Mouse (Mus musculus): ENCODE data around the gene Spop.
"Not testable (repeated sequence)": the region's sequence is repeated elsewhere in the genome, so short reads cannot be mapped to it uniquely, and the experiment has no call there.

Gene Spop

DNA sequence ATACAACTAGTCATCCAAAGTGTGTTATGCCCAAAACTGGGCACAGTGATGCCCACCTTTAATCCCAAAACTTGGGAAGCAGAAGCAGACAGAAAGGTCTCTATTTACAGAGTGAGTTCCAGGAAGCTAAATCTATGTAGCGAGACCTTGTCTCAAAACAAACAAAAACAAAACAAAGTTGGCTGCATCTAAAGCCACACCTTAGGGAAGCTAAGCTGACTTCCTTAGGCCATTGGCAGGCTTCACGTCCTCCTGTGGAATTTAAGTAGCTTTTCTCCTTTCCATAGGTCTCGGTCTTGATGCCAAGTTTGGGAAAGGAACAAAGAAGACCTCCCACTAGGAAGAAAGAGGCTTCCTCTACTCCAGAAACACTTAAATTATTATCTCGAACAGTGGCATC lies 22.7 kb upstream of the Spop start:
- in situ Hi-C loops (cut with MseI, MboI), result loop anchor here in 1 of 2 experiments (10.0 kb wide), 1 partner anchor 134 kb away; no protein-coding TSS in a partner anchor

DNA sequence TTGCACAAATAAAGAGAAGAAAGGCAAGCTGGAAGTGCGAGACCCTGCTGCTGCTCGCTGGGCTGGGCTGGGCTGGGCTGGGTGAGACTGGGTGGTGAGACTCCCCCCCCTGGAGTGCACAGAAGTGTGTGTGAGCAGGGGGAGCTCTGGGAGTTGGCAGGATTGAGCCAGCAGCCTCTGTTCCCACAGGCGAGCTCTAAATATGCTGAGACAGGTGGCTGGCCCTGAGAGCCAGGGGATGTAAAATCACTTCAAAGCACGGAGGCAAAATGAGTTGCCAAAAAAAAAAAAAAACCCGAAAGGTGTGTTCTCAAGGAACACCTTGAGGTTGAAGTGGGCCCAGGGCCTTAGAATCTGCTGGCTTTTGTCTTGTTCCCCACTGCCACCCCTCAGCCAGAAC lies 22.1 kb upstream of the Spop start:
- in situ Hi-C loops (cut with MseI, MboI), result loop anchor here in 1 of 2 experiments (10.0 kb wide), 1 partner anchor 133 kb away; no protein-coding TSS in a partner anchor

DNA sequence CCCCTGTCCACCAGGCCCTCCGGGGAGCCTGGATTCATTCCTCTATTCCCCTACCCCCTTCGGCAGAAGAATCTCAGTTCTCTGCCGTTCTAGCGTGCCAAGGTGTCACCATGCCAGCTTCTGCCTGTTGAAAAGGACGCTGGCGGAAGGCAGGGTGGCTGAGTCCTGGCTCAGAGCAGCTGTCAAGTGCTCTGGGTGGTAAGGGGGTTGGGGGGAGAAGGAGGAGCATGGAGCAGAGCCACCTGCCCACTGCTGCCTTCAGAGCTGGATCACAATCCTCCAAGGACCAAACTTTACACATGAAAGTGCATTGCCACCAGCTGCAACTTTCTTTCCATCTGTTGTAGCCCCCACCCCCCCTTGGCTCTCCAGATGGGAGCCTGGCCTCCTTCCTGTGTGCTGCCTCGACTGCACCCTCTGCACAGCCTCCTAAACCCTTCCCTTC lies 21.6 kb upstream of the Spop start:
- in situ Hi-C loops (cut with MseI, MboI), result loop anchor here in 1 of 2 experiments (10.0 kb wide), 1 partner anchor 133 kb away; no protein-coding TSS in a partner anchor

DNA sequence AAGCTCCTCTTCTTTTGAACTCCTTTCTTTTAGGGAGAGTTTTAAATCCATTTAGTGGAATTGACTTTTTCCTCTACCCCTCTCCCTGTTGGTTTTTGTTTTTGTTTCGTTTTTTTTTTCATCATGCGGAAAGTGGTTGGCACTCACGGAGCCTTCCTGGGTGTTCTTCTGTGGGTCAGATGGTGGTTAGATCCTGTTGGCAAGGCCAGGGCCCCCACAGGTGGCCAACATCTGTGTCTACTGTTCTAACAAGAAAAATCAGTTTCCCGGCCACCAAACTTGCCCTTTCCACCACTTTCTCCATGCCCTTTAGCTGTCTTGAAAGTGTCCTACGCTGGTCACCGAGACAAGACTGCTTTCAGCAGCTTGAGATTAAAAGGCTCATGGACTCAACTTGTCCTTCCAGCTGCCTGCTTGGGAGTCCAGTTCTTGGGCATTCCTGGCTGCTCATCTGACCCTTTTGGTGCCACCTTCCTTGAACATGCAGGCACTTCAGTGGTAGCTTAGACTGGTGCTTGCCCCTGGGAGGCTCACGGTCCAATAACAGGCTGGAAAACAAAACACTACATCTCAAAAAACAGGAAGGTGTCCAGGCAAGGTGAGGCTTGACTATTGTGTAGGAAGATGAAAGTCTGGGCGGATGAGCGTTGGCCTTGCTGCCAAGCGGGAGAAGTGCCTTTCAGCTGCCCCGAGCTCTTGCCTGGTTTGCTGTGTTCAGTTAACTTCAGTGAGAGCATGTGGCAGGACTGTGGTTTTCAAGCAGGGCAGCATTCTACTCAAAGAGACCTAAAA lies 21.0 kb upstream of the Spop start:
- in situ Hi-C loops (cut with MseI, MboI), result loop anchor here in 1 of 2 experiments (10.0 kb wide), 1 partner anchor 132 kb away; no protein-coding TSS in a partner anchor

GRCm38 (mm10) chr11:95393500-95393816 lies 20.4 kb upstream of the Spop start:
- in situ Hi-C loops (cut with MseI, MboI), result loop anchor here in 1 of 2 experiments (10.0 kb wide), 1 partner anchor 131 kb away; no protein-coding TSS in a partner anchor

DNA sequence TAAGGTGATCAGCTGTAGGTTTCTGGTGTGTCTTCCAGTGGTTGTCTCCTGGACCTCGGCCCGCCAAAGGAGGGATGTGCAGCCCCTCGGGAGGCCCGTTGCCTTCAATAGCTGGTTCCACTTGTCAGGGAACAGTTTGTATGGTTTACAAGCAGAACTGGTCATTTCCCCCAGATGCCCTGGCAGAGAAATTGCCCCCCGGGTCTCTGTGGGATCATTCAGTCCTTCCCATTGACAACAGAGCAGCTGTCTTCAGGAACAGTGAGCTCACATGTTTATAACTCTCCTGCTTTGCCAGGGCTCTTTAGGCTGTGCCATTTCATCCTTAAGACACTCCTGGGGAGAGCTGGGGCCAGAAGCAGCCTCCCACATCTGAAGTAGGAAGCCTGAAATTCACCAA lies 19.8 kb upstream of the Spop start:
- in situ Hi-C loops (cut with MseI, MboI), result loop anchor here in 1 of 2 experiments (10.0 kb wide), 1 partner anchor 131 kb away; no protein-coding TSS in a partner anchor

DNA sequence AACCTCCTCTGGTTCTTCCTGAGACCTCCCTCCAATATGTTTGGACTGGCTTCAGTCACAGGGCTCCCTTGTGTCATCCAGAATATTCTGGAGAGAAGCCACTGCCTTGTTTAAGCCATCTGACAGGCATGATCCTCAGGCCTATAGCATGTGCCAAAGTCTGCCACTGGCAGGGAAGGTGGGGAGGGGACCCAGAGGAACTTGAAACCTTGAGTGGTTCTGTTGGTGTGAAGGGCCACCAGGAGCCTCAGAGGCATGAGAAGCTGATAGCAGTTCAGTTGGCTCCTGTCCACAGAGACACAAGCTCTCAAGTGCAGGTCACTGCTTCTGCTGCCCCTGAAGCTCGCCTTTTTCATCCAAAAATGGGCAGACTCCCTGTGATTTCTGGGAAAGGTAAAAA lies 17.3 kb upstream of the Spop start:
- in situ Hi-C loops (cut with MseI, MboI), result loop anchor here in 1 of 2 experiments (10.0 kb wide), 1 partner anchor 128 kb away; no protein-coding TSS in a partner anchor

- in situ Hi-C loops (cut with MseI, MboI), result loop anchor here in 1 of 2 experiments (10.0 kb wide), 1 partner anchor 127 kb away; no protein-coding TSS in a partner anchor
Measured at GRCm38 (mm10) chr11:95397843-95398835, 15.7 kb upstream of the Spop start.

DNA sequence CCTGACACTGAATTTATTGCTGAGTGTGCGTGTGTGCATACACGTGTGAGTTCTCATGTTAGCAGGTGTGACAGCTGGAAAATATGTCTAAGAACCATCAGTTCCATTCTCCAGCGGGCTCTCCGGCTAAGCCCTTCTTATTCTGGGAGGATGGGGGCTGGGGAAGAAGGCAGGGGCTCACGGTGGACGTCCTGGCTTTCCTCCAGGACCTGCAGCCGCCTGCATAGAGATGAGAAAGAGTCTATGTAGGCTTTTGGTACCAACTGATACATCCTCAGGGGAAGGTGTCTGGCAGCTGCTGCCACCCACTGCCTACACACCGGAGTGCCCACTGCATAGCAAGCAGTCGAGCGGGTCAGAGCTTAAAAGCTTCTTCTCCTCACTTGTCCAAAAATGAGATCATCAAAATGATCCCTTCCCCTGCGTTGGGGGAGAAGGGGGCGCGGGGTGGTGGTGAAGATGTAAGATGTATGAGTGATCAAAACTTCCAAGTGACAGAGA lies 14.3 kb upstream of the Spop start:
- in situ Hi-C loops (cut with MseI, MboI), result loop anchor here in 1 of 2 experiments (10.0 kb wide), 1 partner anchor 125 kb away; no protein-coding TSS in a partner anchor

DNA sequence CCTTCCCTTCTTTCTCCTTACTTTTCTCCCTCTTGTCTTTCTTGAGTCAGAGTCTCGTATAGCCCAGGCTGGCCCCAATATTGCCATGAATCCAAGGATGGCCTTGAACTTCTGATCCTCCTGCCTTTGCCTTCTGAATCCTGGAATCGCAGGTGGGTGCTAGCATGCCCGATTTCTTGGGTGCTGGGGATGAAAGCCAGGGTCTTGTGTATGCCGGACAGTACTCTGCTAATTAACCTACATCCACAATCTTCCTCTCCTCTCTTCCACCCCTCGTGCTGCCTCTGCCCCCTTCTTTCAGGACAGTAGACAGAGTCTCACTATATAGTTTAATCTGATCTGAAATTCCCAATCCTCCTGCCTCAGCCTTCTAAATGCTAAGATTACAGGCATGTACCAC lies 12.3 kb upstream of the Spop start:
- in situ Hi-C loops (cut with MseI, MboI), result no loop called here

DNA sequence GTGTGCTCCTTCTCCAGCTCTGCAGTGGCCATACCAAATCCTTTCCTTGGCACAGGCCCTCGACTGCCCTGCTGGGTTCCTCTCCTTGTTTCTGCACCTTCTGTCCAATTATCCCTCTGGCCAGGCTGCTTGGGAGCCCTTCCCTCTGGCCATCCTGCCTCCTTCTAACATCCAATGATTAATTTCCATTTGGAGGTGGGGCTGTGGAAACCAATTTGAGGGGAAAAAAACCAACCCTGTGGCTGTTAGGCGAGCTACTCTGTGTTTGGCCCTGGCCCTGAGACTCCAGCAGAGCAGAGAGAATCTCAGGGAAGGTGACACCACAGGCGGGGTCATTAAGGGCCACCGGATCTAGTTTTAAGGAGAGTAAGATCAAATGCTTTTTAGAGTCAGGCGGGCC lies 11.7 kb upstream of the Spop start:
- in situ Hi-C loops (cut with MseI, MboI), result no loop called here

GRCm38 (mm10) chr11:95402658-95403101 lies 11.2 kb upstream of the Spop start:
- in situ Hi-C loops (cut with MseI, MboI), result no loop called here

DNA sequence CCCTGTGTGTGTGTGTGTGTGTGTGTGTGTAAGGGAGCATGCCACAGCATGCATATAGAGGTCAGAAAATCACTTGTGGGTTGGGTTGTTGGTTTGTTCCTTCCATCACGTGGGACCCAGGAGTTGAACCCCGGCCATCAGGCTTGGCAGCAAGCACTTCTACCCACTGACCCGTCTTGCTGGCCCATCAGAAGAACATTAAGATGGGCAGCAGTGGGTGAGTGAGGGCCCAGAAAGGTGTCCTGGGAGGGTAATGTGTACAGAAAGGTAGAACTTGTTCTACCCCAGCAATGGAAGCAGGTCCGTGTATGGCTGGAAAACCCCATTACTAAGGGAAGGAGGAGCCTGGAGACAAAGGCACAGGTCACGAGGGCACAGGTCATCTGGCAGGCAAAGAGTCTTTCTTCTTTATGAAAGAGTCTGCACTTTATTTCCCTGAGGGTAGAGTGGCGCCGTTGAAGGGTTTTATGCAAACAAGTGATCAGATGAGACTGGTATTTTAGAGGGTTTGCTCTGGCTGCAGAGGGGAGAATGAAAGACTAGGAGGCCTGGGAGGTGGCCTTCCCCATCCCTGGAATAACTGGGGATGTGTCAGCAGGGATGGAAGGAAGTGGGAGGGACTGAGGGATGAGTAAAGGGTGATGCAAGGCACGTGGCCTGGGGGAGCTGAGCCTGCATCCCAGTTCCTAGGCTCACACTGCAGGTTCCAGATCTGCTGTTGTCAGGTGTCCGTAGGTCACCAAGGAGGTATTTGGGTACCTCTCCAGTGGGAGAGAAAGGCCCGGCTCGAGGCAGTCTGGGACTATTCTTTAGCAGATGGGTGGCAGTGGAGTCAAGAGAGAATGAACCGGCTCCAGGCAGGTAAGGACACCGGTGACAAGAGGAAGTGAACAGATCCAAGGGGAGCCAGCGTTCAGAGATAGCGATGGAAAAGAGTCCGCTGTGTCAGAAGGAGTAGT lies 10.2 kb upstream of the Spop start:
- in situ Hi-C loops (cut with MseI, MboI), result no loop called here

DNA sequence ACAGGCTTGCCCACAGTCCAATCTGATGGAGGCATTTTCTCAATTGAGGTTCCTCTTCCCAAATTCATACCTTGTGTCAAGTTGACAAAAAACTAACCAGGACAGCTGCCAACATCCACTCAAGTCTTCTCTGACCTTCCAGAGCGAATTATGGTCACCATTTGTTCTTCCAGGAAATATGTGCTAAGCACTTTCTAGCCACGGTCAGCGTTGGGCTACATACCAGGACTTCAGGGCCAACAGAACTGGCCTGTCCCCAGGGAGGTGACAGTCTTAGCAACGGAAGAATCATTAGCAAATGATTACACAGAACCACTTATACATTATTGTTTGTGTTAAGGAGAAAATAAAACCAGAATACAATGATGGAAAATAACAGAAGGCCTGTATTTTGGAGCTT lies 8.1 kb upstream of the Spop start:
- in situ Hi-C loops (cut with MseI, MboI), result no loop called here

DNA sequence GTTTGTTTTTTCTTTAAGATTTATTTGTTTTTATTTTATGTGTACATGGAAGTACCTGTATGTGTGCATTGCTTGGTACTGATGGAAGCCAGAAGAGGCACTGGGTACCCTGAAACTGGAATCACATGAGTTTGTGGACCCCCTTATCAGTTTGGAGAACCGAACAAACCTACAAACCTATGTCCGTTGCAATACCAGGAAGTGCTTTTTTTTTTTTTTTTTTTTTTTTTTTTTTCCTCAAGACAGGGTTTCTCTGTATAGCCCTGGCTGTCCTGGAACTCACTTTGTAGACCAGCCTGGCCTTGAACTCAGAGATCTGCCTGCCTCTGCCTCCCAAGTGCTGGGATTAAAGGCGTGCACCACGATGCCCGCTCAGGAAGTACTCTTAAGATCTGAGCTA lies 7.5 kb upstream of the Spop start:
- in situ Hi-C loops (cut with MseI, MboI), result not testable (repeated sequence)

DNA sequence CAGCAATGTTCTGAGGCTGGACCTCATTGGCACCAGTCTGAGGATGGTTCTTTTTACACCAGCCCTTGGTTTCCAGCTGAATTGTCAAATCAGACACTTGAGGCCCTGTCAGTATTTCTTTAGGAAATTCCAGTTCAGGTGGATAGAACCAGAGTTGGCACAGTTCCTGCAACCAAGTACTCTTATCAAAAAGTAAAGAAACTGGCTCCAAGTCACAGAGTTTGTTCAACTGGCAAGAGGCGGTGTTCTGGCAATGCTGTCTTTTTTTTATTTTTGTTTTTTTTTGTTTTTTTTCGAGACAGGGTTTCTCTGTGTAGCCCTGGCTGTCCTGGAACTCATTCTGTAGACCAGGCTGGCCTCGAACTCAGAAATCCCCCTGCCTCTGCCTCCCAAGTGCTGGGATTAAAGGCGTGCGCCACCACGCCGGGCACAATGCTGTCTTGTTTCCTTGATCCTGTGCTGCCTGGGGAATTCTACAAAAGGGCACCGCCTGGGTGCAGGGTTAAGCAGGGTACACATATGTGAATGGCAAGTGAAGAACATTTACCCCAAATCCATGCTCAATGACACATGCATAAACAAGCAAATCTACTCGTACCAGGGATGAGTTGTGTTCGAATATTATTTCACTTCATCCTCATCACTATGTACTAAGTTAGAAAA lies 4.3 kb upstream of the Spop start:
- in situ Hi-C loops (cut with MseI, MboI), result no loop called here

GRCm38 (mm10) chr11:95411453-95412013 lies 2.3 kb upstream of the Spop start:
- in situ Hi-C loops (cut with MseI, MboI), result no loop called here

DNA sequence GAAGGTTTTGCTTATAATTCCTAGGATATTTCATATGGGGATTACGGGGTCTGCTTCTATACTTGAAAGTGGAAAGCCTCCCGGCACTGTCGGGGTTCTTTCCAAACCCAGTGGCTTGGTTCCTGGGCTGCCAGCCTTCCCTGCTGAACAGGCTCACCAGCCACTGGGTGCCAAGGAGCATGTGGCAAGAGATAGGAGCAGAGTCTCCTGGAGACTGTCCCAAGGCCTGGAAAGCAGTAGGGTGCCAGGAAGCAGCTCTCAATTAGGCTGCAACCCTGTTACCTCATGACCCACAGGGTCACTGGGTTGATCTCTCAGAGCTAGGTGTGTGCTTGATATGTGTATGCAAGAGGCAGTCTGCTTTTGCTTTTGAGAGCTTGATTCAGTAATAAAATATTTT lies 1.3 kb upstream of the Spop start:
- in situ Hi-C loops (cut with MseI, MboI), result no loop called here

DNA sequence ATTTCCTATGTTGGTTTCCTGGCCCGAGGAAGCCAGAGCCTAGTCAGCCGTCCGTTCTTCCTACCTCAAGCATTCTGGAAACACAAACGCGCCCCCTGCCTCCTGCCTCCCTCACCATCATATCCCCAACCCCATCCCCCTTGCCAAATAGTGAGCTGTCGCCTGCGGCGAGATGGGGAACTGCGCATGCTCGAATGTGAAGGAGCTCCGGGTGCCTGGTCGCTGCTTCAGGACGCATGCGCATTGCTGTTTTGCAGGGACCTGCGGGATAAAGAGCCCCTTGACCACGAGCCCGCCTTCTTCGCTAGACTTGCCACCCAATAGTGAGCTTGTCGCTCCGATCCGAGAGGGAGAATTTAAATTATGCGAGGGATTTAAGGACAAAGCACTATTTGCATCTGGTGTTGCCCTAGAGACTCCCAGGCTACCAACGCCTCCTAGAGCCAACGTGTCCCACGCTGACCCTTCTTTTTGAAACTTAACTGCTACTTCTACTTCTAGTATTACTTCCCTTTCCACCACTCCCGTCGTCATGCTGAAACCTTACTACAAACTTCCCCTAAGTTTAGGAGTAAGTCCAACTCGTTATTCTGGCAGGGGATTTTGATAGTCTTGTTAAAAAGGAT lies 769 bp downstream of the Spop start:
- in situ Hi-C loops (cut with MseI, MboI), result no loop called here
